Mouse (Mus musculus) stomach, embryonic 16.5 days (tissue): ENCODE results near the gene Cfap43. TPM values are rescaled to one million over a fixed set of nuclear protein-coding genes. Genes with fewer than 3 reads are reported as not detected.
A peak's percentile ranks its signal among the peaks of the same experiment; 100 is the strongest.

Experiments used
- ATAC-seq: fragments of 200-750 bp; cut with Nextera tagmentation; 2 replicates; pipeline ENCODE4 v1.8.0; 2017; ENCODE audit warnings: moderate number of reproducible peaks, moderate TSS enrichment; ENCODE audit not compliant: insufficient read depth, low FRiP score
- H3K27ac ChIP-seq: fragments of 300-500 bp; sonication (generic); 2 replicates; pipeline ENCODE4 v1.5.1; 2014; ENCODE audit warnings: low read length
- H3K27me3 ChIP-seq: fragments of 300-500 bp; sonication (generic); 2 replicates; pipeline ENCODE4 v1.6.1; 2014; ENCODE audit warnings: low read length, control low read depth, mixed read lengths; ENCODE audit not compliant: control insufficient read depth, insufficient read depth
- H3K36me3 ChIP-seq: fragments of 300-500 bp; sonication (generic); 2 replicates; pipeline ENCODE4 v1.6.1; 2014; ENCODE audit warnings: low read length; ENCODE audit not compliant: control insufficient read depth, insufficient read depth
- H3K4me1 ChIP-seq: fragments of 300-500 bp; sonication (generic); 2 replicates; pipeline ENCODE4 v1.6.1; 2014; ENCODE audit warnings: low read length, control low read depth, mixed read lengths; ENCODE audit not compliant: control insufficient read depth, insufficient read depth
- H3K4me2 ChIP-seq: fragments of 300-500 bp; sonication (generic); 2 replicates; pipeline ENCODE4 v1.6.1; 2014; ENCODE audit warnings: low read depth, low read length, mixed read lengths
- H3K4me3 ChIP-seq: fragments of 300-500 bp; sonication (generic); replicated peaks from 2 replicates; pipeline ENCODE4 v1.5.1; 2014; ENCODE audit warnings: mild to moderate bottlenecking, low read length
- H3K9ac ChIP-seq: fragments of 300-500 bp; sonication (generic); 2 replicates; pipeline ENCODE4 v1.6.1; 2014; ENCODE audit warnings: low read length
- H3K9me3 ChIP-seq: fragments of 300-500 bp; sonication (generic); replicated peaks from 2 replicates; pipeline ENCODE4 v1.6.1; 2016; ENCODE audit warnings: low read length, control low read depth; ENCODE audit not compliant: control insufficient read depth
- WGBS: fragments of 180-500 bp; shearing (Covaris S2); extraction: QIAGEN DNeasy Blood & Tissue Kit; methylation state at CpG from one replicate; pipeline ENCODE4 v1.1.7; 2014; 5-methylcytosine and 5-hydroxymethylcytosine counted together
- polyA plus RNA-seq: library from polyadenylated mRNA; unstranded; fragments of >200 nt; fragmentation: Nextera tagmentation; extraction: Ambion mirVana; gene quantifications from 2 replicates; pipeline ENCODE4 v1.2.1, GENCODE M21; 2015

The Cfap43 gene
- polyA plus RNA-seq, 1 experiment from 2014 or later: 1.1 TPM

- Histone ChIP-seq H3K4me2 (peak overlapping the region; percentile 79), H3K9me3 (no peaks in the 10 kb centered on the region), H3K36me3 (no peaks in the 10 kb centered on the region), H3K9ac (peak overlapping the region; percentile 89), H3K4me3 (peak overlapping the region; percentile 90), H3K4me1 (peaks cover 29% of the 10 kb centered on the region), H3K27me3 (no peaks in the 10 kb centered on the region), H3K27ac (peak overlapping the region; percentile 98)
- 0% methylated on average over 29 of the region's 29 CpGs for WGBS
- ATAC-seq: peak; percentile 14; the same call in 1 of the 2 replicates
These were observed 509 bp downstream of the Cfap43 start for GRCm38 (mm10) chr19:47918455-47919101.

DNA sequence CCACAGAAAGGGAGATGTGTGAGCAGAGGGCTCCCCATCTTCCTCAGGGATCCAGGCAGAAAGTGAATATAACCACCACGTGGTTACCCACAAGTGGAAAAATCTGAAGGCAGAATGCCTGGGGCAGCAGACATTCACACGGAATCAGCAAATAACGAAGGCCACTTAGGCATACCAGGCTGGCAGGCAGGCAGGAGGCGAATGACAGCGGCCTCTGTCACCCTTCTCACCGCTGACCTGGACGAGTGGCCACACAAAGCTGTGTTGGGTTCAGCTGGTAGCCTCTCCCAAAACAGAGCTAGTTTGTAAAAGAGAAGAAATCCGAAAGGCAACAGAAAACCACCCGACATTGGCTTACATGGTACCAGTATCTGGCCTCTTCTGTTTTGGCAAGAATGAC is 1.1 kb downstream of the Cfap43 start:
- Histone ChIP-seq H3K4me2 (peak overlapping the region; percentile 79), H3K27ac (no peak overlapping the region; the same call in 1 of the 2 replicates), H3K9ac (peak overlapping the region; percentile 89), H3K4me1 (peaks cover 29% of the 10 kb centered on the region), H3K4me3 (peak overlapping the region; percentile 90), H3K27me3 (no peaks in the 10 kb centered on the region), H3K9me3 (no peaks in the 10 kb centered on the region), H3K36me3 (no peaks in the 10 kb centered on the region)
- 18% methylated on average over 9 of the region's 9 CpGs for WGBS
- no peak for ATAC-seq

DNA sequence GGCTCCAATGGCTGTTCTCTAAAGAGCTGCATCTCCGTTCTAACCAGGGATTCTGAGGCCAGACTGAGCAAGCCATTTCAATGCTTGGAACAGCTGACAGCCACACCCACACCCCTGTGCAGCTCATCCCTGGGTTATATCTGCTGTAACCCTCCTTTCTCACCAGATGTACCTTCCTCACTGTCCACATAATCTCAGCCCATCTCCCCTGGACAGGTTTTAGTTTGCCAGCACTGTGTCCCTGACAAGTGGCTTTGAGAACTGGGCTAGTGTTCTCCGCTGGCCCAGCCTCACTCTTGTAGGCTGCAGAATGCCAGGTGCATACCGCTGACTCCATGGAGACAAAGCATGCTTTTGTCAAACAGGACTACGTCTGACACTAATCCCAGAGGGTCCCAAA is 1.7 kb downstream of the Cfap43 start:
- Histone ChIP-seq H3K4me3 (peak overlapping the region; percentile 90), H3K9me3 (no peaks in the 10 kb centered on the region), H3K27ac (no peak overlapping the region), H3K36me3 (no peaks in the 10 kb centered on the region), H3K27me3 (no peaks in the 10 kb centered on the region), H3K4me1 (peaks cover 29% of the 10 kb centered on the region), H3K9ac (peak overlapping the region; percentile 89), H3K4me2 (peak overlapping the region; percentile 79)
- WGBS: 36% methylated on average over 4 of the region's 4 CpGs
- no peak for ATAC-seq

GRCm38 (mm10) chr19:47915251-47915650 is 3.8 kb downstream of the Cfap43 start:
- Histone ChIP-seq H3K4me2 (no peak overlapping the region), H3K9me3 (no peaks in the 10 kb centered on the region), H3K36me3 (no peaks in the 10 kb centered on the region), H3K4me1 (peaks cover 29% of the 10 kb centered on the region), H3K4me3 (no peak overlapping the region), H3K27ac (no peak overlapping the region), H3K9ac (no peak overlapping the region), H3K27me3 (no peaks in the 10 kb centered on the region)
- 77% methylated on average over 4 of the region's 4 CpGs for WGBS
- ATAC-seq: no peak

- no peaks in the 10 kb centered on the region for H3K9me3 ChIP-seq
- H3K4me2 ChIP-seq: no peak overlapping the region
- H3K36me3 ChIP-seq: no peaks in the 10 kb centered on the region
- no peak overlapping the region for H3K4me3 ChIP-seq
- no peak overlapping the region for H3K27ac ChIP-seq
- no peak overlapping the region for H3K9ac ChIP-seq
- peaks cover 32% of the 10 kb centered on the region for H3K4me1 ChIP-seq
- ATAC-seq: no peak
- no peaks in the 10 kb centered on the region for H3K27me3 ChIP-seq
- 93% methylated on average over 4 of the region's 4 CpGs for WGBS
These were observed 4.9 kb downstream of the Cfap43 start for GRCm38 (mm10) chr19:47914191-47914590.

- Histone ChIP-seq H3K36me3 (no peaks in the 10 kb centered on the region), H3K9me3 (no peaks in the 10 kb centered on the region), H3K4me1 (peaks cover 39% of the 10 kb centered on the region), H3K9ac (no peak overlapping the region), H3K27me3 (no peaks in the 10 kb centered on the region), H3K4me3 (no peak overlapping the region), H3K27ac (no peak overlapping the region), H3K4me2 (no peak overlapping the region)
- no peak for ATAC-seq
- WGBS: 95% methylated on average over 7 of the region's 7 CpGs
These were observed 5.7 kb downstream of the Cfap43 start for GRCm38 (mm10) chr19:47913344-47913743.

DNA sequence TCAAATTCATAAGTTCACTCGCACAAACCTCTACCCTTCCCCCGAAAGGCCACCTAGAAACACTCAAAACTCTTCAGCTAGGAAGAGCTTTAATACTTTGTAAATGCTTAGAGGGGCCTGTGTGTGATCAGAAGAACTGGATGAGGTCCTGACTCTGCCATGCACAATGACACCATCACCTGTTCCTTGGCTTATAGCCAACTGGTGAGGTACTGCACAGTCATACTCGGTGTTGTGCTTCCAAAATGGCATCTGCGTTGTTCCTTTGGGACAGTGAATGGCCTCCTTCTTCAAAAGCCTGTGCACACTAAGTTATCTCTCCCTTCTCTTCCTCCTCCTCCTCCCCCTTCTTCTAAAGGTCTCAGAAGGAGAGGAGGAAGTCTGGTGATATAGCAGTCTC is 8.3 kb downstream of the Cfap43 start:
- no peak overlapping the region for H3K4me2 ChIP-seq
- no peaks in the 10 kb centered on the region for H3K36me3 ChIP-seq
- no peak overlapping the region for H3K27ac ChIP-seq
- H3K4me3 ChIP-seq: no peak overlapping the region
- H3K4me1 ChIP-seq: peaks cover 23% of the 10 kb centered on the region
- ATAC-seq: no peak
- H3K27me3 ChIP-seq: no peaks in the 10 kb centered on the region
- no peak overlapping the region for H3K9ac ChIP-seq
- no peaks in the 10 kb centered on the region for H3K9me3 ChIP-seq
- 83% methylated on average over 4 of the region's 4 CpGs for WGBS

- Histone ChIP-seq H3K36me3 (no peaks in the 10 kb centered on the region), H3K27me3 (no peaks in the 10 kb centered on the region), H3K9ac (peak overlapping the region; percentile 59; the same call in 1 of the 2 replicates), H3K4me3 (no peak overlapping the region), H3K4me2 (no peak overlapping the region), H3K27ac (no peak overlapping the region), H3K9me3 (no peaks in the 10 kb centered on the region), H3K4me1 (peaks cover 23% of the 10 kb centered on the region)
- no peak for ATAC-seq
- 38% methylated on average over 4 of the region's 4 CpGs for WGBS
These were observed 8.9 kb downstream of the Cfap43 start for GRCm38 (mm10) chr19:47910117-47910618.

DNA sequence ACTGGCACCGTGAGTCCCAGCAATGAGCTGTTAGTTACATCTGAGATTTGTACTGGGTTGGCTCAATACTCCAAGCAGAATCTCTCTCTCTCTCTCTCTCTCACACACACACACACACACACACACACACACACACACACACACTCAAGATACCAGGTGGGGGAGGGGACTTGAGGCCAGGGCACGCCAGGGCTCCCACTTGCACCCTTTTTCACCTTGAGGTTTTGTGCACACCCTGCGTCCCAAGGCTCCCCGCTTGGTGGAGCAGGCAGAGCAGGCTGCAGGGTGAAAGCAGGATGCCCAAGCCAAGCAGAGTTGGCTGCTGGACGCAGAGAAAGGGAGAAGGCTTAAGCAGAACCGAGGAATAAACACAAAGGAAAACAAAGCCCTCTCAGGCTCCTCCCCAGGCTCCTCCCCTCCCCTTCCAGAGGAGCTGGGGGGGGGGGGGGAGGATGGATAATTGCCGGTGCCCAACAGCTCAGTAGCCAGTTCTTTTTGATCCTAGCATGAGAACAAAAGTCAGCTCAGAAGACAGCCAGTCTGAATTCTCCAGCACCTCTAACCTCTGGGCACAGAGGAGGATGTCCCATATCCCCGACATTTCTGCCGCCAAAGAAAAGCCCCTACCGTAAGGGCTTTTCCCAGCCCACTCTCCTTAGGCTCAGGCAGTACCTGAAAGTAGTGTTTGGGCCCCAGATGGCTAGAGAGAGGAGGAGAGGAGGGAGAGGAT is 9.5 kb downstream of the Cfap43 start:
- ATAC-seq: 0 out of 2 replicates have a peak, but pooled peaks have one; percentile 43
- Histone ChIP-seq H3K27ac (peak overlapping the region; percentile 49), H3K27me3 (no peaks in the 10 kb centered on the region), H3K36me3 (no peaks in the 10 kb centered on the region), H3K4me3 (peak overlapping the region; percentile 19), H3K4me1 (peaks cover 23% of the 10 kb centered on the region), H3K9ac (peak overlapping the region; percentile 59), H3K9me3 (no peaks in the 10 kb centered on the region), H3K4me2 (peak overlapping the region; percentile 49)
- WGBS: 10% methylated on average over 10 of the region's 10 CpGs
